Mouse (Mus musculus) intestine, postnatal 0 days (tissue): ENCODE measurements around the gene Amt. TPM values are rescaled to one million over a fixed set of nuclear protein-coding genes. Genes with fewer than 3 reads are reported as not detected.
A peak's percentile ranks its signal among the peaks of the same experiment; 100 is the strongest.

Experiments
- ATAC-seq: fragments of 200-750 bp; cut with Nextera tagmentation; 2 replicates; pipeline ENCODE4 v1.8.0; 2017; ENCODE audit warnings: mild to moderate bottlenecking, moderate TSS enrichment, moderate library complexity
- H3K27ac ChIP-seq: fragments of 300-500 bp; sonication (generic); 2 replicates; pipeline ENCODE4 v1.5.1; 2014; ENCODE audit warnings: mild to moderate bottlenecking, low read depth, low read length, moderate library complexity
- H3K27me3 ChIP-seq: fragments of 300-500 bp; sonication (generic); replicated peaks from 2 replicates; pipeline ENCODE4 v1.6.1; 2014; ENCODE audit warnings: low read length, mixed read lengths; ENCODE audit not compliant: control insufficient read depth, insufficient read depth
- H3K36me3 ChIP-seq: fragments of 300-500 bp; sonication (generic); 2 replicates; pipeline ENCODE4 v1.6.1; 2014; ENCODE audit warnings: mild to moderate bottlenecking, moderate library complexity; ENCODE audit not compliant: control insufficient read depth, insufficient read depth
- H3K4me1 ChIP-seq: fragments of 300-500 bp; sonication (generic); replicated peaks from 2 replicates; pipeline ENCODE4 v1.6.1; 2014; ENCODE audit warnings: antibody characterized with exemption, low read length, mixed read lengths; ENCODE audit not compliant: control insufficient read depth, insufficient read depth
- H3K4me2 ChIP-seq: fragments of 300-500 bp; sonication (generic); replicated peaks from 2 replicates; pipeline ENCODE4 v1.6.1; 2014; ENCODE audit warnings: low read depth, mild to moderate bottlenecking, moderate library complexity
- H3K4me3 ChIP-seq: fragments of 300-500 bp; sonication (generic); 2 replicates; pipeline ENCODE4 v1.5.1; 2014; ENCODE audit warnings: low read depth, low read length
- H3K9ac ChIP-seq: fragments of 300-500 bp; sonication (generic); 2 replicates; pipeline ENCODE4 v1.6.1; 2014; ENCODE audit warnings: mild to moderate bottlenecking, low read depth, low read length
- H3K9me3 ChIP-seq: fragments of 300-500 bp; sonication (generic); 2 replicates; pipeline ENCODE4 v1.6.1; 2016; ENCODE audit warnings: mixed run types; ENCODE audit not compliant: control insufficient read depth
- CTCF ChIP-seq: sonication (generic); IDR thresholded peaks from 2 replicates; pipeline ENCODE4 v1.5.1; 2016; ENCODE audit warnings: low read depth, mild to moderate bottlenecking, control low read depth, antibody characterized with exemption, moderate library complexity
- WGBS: fragments of 180-500 bp; shearing (Covaris S2); extraction: QIAGEN DNeasy Blood & Tissue Kit; methylation state at CpG from one replicate; pipeline ENCODE4 v1.1.7; 2014; 5-methylcytosine and 5-hydroxymethylcytosine counted together
- polyA plus RNA-seq: library from polyadenylated mRNA; unstranded; fragments of >200 nt; fragmentation: Nextera tagmentation; extraction: Ambion mirVana; gene quantifications from 2 replicates; pipeline ENCODE4 v1.2.1, GENCODE M21; 2015

Gene Amt
- 4.5 and 4.8 TPM in 2 replicates for polyA plus RNA-seq

DNA sequence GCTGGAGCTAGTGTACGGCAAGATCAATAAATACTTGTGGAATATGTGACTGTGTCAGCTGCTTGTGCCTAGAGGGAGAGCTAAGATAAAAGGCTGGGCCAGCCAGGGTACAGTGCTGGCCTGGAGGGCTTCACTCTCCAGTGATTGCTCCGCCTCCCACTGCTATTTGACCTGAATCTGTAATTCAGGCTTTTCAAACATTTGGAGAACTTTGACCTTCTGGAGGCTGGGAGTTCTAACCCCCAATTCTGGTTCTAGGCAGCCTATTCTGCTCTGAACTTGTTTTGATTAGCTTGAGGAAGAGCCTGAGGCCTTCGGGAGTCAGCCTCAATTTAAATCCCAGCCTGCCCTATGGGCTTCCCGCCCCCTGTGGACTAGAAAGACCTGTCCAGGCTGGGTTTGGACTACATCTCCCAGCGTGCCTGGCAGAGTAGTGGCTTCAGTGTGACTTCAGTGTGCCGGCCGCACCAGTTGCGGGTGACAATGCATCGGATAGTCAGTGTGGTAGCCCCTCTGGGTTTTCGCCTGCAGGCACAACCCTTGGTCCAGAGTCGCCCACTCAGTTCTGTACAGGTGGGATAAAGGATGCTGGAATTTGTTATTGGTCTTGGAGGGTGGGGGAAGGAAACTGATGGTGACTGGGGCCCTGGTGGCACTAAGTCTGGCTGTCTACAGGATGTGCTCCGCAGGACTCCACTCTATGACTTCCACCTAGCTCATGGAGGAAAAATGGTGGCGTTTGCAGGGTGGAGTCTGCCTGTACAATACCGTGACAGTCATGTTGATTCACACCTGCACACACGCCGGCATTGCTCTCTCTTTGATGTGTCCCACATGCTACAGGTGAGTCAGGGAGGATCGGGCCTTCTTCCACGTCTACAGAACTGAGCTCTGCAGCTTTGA, at the start of gene Amt:
Amt (plus strand) TSS at position 401 of the 903 bp plus-strand sequence.
- Histone ChIP-seq H3K36me3 (0 out of 2 replicates have a peak, but pooled peaks cover 9% of the 10 kb centered on the region), H3K9me3 (no peaks in the 10 kb centered on the region), H3K9ac (no peak within 1 kb of the TSS; the same call in 1 of the 2 replicates), H3K4me1 (no peaks in the 10 kb centered on the region), H3K4me2 (peak within 1 kb of the TSS; percentile 53), H3K4me3 (peak within 1 kb of the TSS; percentile 5; the same call in 1 of the 2 replicates), H3K27ac (peak within 1 kb of the TSS; percentile 66), H3K27me3 (no peaks in the 10 kb centered on the region)
- TF ChIP-seq CTCF, result no peak
- 23% methylated on average over 18 of the region's 18 CpGs for WGBS
- ATAC-seq, result peak; percentile 78

DNA sequence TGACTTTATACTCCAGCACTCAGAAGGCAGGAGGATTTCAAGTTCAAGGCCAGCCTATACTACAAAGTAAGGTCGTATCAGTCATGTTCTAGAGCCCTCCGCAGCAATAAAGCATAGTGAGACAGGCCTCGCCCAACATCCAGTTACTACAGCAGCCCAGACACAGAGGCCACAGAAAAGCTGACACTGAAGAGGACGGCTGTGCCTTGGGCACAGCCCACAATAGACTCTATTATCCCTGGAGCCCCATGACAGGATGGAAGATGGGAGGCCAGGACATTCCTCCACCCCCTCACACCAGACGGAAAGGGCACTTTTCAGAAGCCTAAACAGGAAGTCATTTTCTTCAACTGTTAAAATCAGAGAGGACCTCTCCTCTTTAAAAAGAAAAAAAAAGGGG, 47.7 kb upstream of the Amt start:
- no peak for TF ChIP-seq CTCF
- Histone ChIP-seq H3K27ac (no peak overlapping the region), H3K36me3 (peaks cover 29% of the 10 kb centered on the region), H3K9ac (no peak overlapping the region), H3K4me3 (no peak overlapping the region), H3K4me1 (no peaks in the 10 kb centered on the region), H3K9me3 (no peaks in the 10 kb centered on the region), H3K27me3 (no peaks in the 10 kb centered on the region), H3K4me2 (no peak overlapping the region)
- WGBS, result 36% methylated on average over 5 of the region's 5 CpGs
- ATAC-seq, result 0 out of 2 replicates have a peak, but pooled peaks have one; percentile 38

DNA sequence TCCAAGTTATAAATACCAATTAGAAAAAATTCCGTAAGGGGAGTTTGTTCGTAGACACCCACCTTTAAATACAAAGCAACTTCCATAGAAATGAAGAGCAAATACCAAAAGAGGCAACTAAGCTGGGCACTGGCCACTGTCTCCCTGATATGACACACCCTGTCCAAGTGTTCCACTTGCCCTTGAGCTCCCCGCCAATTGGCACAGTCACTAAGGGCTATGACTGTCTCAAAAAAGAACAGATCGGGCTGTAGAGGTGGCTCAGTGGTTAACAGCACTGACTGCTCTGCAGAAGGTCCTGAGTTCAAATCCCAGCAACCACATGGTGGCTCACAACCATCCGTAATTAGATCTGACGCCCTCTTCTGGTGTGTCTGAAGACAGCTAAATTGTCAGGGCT, 44.8 kb upstream of the Amt start:
- H3K27me3 ChIP-seq, result no peaks in the 10 kb centered on the region
- no peak overlapping the region for H3K9ac ChIP-seq
- H3K9me3 ChIP-seq, result no peaks in the 10 kb centered on the region
- WGBS, result 91% methylated on average over 6 of the region's 6 CpGs
- no peak for TF ChIP-seq CTCF
- H3K27ac ChIP-seq, result no peak overlapping the region
- H3K4me3 ChIP-seq, result no peak overlapping the region
- H3K36me3 ChIP-seq, result peaks cover 22% of the 10 kb centered on the region
- no peak overlapping the region for H3K4me2 ChIP-seq
- ATAC-seq, result no peak
- H3K4me1 ChIP-seq, result no peaks in the 10 kb centered on the region

DNA sequence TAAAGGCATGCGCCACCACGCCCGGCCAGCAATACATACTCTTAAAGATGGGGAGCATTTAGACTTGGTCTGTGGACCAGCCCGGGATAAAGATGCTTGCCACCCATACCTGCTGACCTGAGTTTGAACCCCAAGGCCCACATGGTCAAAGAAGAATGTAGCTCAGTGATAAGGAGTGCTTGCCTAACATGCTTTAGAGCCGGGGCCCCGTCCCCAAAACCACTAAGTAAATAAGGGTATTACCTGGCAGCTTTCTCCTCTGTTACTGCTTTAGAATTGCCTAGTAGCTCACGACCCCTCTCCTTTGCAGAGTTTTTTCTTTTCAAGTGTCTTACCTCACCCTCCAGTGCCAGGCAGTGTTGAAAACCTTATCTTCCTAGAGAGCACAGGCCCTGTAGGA, 43.9 kb upstream of the Amt start:
- no peak overlapping the region for H3K9ac ChIP-seq
- ATAC-seq, result no peak
- H3K27me3 ChIP-seq, result no peaks in the 10 kb centered on the region
- no peaks in the 10 kb centered on the region for H3K4me1 ChIP-seq
- no peak overlapping the region for H3K27ac ChIP-seq
- TF ChIP-seq CTCF, result no peak
- no peak overlapping the region for H3K4me2 ChIP-seq
- no peaks in the 10 kb centered on the region for H3K9me3 ChIP-seq
- peaks cover 22% of the 10 kb centered on the region for H3K36me3 ChIP-seq
- no peak overlapping the region for H3K4me3 ChIP-seq
- WGBS, result 68% methylated on average over 7 of the region's 7 CpGs

DNA sequence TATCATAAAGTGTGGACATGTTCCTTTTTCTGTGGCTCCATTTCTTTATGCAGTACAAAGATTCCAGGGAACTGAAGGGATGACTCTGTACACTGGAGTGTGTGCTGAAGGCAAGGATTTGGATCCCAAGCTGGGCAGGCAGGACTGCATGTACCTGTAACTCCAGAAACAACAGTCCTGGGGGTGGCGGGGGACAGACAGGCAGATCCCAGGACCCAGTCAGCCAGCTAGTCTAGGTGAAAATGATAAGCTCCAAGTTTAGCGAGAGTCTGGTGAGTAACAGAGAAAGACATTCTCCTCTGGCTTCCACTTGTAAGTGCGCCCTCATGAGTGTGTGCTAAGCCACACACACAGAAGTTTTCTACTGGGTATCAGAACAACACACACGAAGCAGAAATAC, 36.1 kb upstream of the Amt start:
- H3K9me3 ChIP-seq, result no peaks in the 10 kb centered on the region
- H3K4me1 ChIP-seq, result peaks cover 16% of the 10 kb centered on the region; the same call in 1 of the 2 replicates
- no peak for TF ChIP-seq CTCF
- no peak overlapping the region for H3K4me3 ChIP-seq
- H3K4me2 ChIP-seq, result no peak overlapping the region
- ATAC-seq, result no peak
- H3K36me3 ChIP-seq, result 0 out of 2 replicates have a peak, but pooled peaks cover 4% of the 10 kb centered on the region
- WGBS, result 72% methylated on average over 4 of the region's 4 CpGs
- no peak overlapping the region for H3K27ac ChIP-seq
- no peak overlapping the region for H3K9ac ChIP-seq
- no peaks in the 10 kb centered on the region for H3K27me3 ChIP-seq

DNA sequence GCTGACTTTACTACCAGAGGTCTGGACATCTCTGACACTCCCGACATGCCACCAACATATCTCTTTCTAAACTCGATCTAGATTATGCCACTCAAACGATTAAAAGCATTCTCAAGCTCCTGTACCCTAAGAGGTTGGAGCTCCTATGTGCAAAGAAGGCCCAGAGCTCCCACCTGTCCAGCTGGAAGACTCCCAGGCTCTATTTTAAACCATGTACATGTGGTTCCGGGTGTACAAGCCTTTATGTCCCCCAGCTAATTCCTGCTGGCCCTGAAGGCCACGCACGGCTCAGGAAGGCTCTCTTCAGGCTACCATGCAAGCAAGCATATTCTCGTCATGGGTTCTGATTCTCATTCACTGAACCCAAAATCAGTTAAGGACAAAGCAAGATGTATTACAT, 34.8 kb upstream of the Amt start:
- 43% methylated on average over 7 of the region's 7 CpGs for WGBS
- H3K4me1 ChIP-seq, result peaks cover 16% of the 10 kb centered on the region; the same call in 1 of the 2 replicates
- no peak overlapping the region; the same call in 1 of the 2 replicates for H3K27ac ChIP-seq
- peak overlapping the region; percentile 81; the same call in 1 of the 2 replicates for H3K4me3 ChIP-seq
- H3K27me3 ChIP-seq, result no peaks in the 10 kb centered on the region
- no peak for TF ChIP-seq CTCF
- peak overlapping the region; percentile 85; the same call in 1 of the 2 replicates for H3K9ac ChIP-seq
- peak overlapping the region; percentile 89 for H3K4me2 ChIP-seq
- no peaks in the 10 kb centered on the region for H3K9me3 ChIP-seq
- no peaks in the 10 kb centered on the region for H3K36me3 ChIP-seq
- ATAC-seq, result no peak
